Mouse (Mus musculus) cerebellum, adult 8-10 months (tissue): ENCODE measurements around the gene Xpnpep1.

Experiments used
- DNase-seq: peaks from one replicate; pipeline ENCODE4 v3.0.0; 2022

The Xpnpep1 gene

GRCm38 (mm10) chr19:53064972-53065361 is 25.0 kb upstream of the Xpnpep1 start:
- DNase-seq = no peak

- no peak for DNase-seq
These were observed 24.4 kb upstream of the Xpnpep1 start for GRCm38 (mm10) chr19:53064292-53064971.

GRCm38 (mm10) chr19:53062046-53062445 is 22.0 kb upstream of the Xpnpep1 start:
- DNase-seq = no peak

- no peak for DNase-seq
These were observed 19.5 kb upstream of the Xpnpep1 start for GRCm38 (mm10) chr19:53059344-53060111.

- no peak for DNase-seq
These were observed 18.8 kb upstream of the Xpnpep1 start for GRCm38 (mm10) chr19:53058726-53059334.

GRCm38 (mm10) chr19:53057980-53058725 is 18.1 kb upstream of the Xpnpep1 start:
- no peak for DNase-seq

- DNase-seq = no peak
These were observed 13.3 kb upstream of the Xpnpep1 start for GRCm38 (mm10) chr19:53053355-53053754.

GRCm38 (mm10) chr19:53052031-53052670 is 12.1 kb upstream of the Xpnpep1 start:
- no peak for DNase-seq

- no peak for DNase-seq
These were observed 11.4 kb upstream of the Xpnpep1 start for GRCm38 (mm10) chr19:53051288-53051985.

- no peak for DNase-seq
These were observed 10.1 kb upstream of the Xpnpep1 start for GRCm38 (mm10) chr19:53050100-53050499.

- no peak for DNase-seq
These were observed 7.2 kb upstream of the Xpnpep1 start for GRCm38 (mm10) chr19:53047208-53047607.

- DNase-seq = no peak
These were observed 3.6 kb upstream of the Xpnpep1 start for GRCm38 (mm10) chr19:53043423-53044125.

- no peak for DNase-seq
These were observed 1.6 kb upstream of the Xpnpep1 start for GRCm38 (mm10) chr19:53041570-53041969.

- DNase-seq = peak; percentile 23
These were observed 1.1 kb upstream of the Xpnpep1 start for GRCm38 (mm10) chr19:53041133-53041510.

- peak; percentile 69 for DNase-seq
These were observed 924 bp downstream of the Xpnpep1 start for GRCm38 (mm10) chr19:53039090-53039489.

GRCm38 (mm10) chr19:53038435-53038938 is 1.5 kb downstream of the Xpnpep1 start:
- peak; percentile 99 for DNase-seq

- DNase-seq = no peak
These were observed 2.0 kb downstream of the Xpnpep1 start for GRCm38 (mm10) chr19:53037925-53038419.

- no peak for DNase-seq
These were observed 6.7 kb downstream of the Xpnpep1 start for GRCm38 (mm10) chr19:53033159-53033943.

- no peak for DNase-seq
These were observed 7.4 kb downstream of the Xpnpep1 start for GRCm38 (mm10) chr19:53032647-53033046.

GRCm38 (mm10) chr19:53031957-53032371 is 8.1 kb downstream of the Xpnpep1 start:
- no peak for DNase-seq
